Mouse (Mus musculus): ENCODE measurements at regions not wholly inside any gene's neighbourhood (a gene's known extent, or its start where the extent isn't known, plus 50 kb on each side); places are given as distances from the start of the nearest gene placed in this dataset.

DNA sequence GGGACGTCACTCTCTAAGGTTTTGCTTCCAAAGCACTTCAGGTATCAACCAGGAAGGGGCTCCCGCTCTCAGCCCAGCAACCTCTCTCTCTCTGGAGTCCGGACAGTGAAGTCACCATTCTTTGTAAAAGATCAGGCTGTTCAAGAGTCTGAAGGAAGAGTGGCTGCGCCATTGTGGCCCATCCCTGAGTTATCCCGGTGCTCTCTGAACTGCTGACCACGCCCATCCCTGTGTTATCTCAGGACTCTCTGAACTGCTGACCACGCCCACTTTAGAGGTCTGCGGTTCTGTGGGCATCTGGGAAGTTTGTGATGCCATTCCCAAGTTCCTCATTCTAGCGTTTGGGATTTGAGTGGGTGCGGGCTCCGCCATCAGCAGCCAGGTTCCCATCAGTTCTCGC is 239.1 kb upstream of the Nfe2l3 start:
- TF ChIP-seq POLR2A (IDR thresholded peaks at IDR 0.05; ENCODE audit: insufficient read depth, low read depth, low read length): no peak
- no peak for TF ChIP-seq CTCF (IDR thresholded peaks at IDR 0.05; ENCODE audit: insufficient read depth, low read depth, low read length)
